Mouse (Mus musculus) frontal cortex, postnatal 14 days (tissue): ENCODE measurements around the gene Kcna6.

Source experiments
- DNase-seq, 2 experiments: peaks; one replicate each; pipeline ENCODE4 v3.0.0; 2022; ENCODE audit warnings: low spot score in 2 of 2

Gene Kcna6

DNA sequence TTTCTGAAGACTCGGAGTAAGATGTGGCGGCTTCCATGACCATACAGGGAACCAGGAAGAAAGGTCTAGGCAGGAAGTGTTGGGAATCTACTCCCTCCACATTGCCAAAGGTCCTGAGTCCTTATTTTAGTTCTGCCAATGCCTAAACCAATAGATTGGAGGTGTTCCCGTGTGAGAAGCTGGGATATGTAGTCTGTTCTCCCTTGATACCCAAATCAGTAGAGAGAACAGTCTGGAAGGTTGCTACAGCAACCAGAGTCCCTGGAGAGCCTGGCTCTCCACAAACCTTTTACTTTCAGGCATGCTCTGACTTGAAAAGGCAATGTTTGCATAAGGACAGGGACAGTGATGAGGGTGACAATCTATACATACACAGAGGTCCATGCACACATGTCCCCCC, 4.7 kb downstream of the Kcna6 start:
- no peak for DNase-seq

DNA sequence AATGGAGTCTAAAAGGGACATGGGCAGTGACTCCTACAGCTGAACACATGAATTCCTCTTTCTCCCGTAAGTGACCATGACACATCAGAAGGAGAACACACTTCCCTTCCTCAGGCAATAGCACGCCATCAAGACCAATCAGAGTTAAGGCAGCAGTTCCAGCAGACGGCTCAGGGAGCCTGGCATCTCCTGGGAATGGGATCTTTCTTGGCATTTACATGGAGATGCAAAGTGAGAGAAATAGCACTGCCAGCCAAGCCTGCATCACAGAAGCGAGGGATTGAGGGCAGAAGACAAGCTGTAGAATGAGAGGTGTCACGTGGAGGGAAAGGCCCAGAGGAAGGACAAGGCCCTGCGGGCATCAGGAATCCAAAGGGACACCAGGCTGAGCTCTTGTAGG, 7.8 kb downstream of the Kcna6 start:
- no peak for DNase-seq

DNA sequence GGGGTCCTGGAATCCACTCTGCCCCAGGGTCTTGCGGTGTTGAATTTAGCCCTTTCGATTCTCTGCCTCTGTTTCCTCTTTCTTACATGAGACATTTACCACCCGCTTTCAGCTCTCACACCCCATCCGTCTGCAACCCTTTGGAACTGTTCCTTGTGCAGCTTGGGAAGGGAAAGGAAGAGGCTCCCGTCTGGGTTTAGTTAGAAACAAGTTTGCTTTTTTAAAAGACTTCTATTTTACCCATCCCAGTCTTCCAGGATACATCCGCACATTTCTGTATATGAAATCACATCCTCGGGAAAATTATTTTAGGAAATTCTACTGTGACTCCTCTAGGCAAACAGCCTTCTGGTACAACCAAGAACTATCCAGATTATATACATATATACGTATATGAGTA, 11.7 kb downstream of the Kcna6 start:
- DNase-seq = no peak

DNA sequence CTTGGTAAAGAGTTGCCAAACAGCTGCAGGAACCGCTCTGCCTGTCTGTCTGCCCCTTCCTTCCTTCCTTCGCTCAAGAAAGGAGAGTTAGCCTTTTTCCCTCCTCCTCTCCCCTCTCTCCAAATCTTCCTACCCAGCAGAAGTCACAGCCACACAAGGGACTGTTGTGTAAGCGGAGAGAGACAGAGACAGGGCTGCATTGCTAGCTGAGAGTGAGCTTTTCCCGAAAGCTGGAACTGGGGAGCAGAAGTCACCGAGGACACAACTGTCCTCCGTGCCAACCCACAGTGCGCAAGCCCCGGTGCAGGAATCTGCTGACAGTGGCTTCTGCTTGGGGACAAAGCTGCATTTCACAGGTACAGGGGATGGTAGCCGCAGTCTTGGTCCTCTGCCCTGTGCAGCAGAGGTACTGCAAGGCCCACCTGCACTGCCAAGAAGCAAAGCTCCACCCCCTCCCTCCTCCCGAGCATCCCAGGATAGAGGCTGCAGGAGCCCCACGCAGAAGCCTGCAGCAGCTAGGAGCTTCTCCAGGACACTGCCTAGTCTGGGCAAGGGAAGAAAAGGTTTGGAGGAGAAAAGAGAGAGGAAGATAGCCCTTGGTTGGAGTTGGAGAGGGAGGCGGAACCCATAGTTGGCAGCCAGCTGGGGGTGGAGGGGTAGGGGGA, 21.9 kb downstream of the Kcna6 start:
- DNase-seq = no peak

DNA sequence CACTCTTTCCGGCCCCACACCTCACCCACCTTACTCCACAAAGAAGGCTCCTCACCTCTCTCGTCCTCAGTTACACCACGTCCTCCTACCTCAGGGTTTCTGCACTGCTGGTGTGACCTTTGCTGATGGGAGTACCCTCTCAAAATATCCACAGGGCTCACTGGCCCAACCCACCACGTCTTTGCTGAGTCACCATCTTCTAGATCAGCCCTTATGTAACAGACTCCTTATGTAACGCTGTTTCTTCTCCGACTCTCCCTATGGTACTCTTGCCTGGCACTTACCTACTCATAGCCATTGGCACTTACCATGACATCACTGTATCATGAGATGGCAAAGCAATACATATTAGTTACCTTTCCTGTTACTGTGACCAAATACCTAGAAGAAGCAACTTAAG, 27.9 kb downstream of the Kcna6 start:
- no peak for DNase-seq

DNA sequence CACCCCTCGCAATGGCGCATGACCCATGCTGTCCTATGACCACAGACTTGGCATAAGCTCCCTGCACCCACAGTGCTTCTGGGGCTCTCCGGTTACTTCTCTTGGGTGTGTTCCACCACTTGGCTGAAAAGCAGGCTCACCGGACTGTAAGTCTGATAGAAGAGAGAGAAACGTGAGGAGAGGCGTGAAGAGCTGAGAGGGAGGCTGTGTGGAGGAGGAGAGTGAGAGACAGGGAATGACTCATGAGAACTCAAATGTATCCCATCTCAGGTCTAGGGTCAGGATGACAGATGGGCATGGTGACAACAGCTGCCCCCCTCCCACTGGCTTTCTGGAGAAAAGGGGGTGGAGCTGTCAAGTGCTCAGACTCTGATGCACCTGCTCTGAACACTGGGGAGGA, 34.5 kb downstream of the Kcna6 start:
- DNase-seq = peak in 1 of 2 experiments; percentile 60

DNA sequence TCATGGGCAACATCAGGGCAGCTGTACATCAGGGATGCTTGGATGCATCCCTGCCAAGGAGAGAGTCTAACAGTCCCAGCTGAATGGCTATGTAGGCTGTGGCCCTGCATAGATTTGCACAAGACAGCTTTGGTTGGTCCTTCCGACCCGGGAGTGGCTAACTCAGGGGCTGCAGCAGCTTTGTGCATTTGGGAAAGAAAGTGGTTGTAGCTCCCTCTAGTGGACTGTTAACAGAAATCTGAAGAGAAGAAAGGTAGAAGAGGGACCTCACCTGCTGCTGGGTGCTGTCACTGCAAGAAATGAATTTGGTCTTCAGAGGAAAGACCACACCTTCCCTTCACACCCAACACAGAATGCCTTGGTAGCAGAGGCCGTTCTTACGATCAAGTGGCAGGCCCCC, 36.0 kb downstream of the Kcna6 start:
- no peak for DNase-seq

DNA sequence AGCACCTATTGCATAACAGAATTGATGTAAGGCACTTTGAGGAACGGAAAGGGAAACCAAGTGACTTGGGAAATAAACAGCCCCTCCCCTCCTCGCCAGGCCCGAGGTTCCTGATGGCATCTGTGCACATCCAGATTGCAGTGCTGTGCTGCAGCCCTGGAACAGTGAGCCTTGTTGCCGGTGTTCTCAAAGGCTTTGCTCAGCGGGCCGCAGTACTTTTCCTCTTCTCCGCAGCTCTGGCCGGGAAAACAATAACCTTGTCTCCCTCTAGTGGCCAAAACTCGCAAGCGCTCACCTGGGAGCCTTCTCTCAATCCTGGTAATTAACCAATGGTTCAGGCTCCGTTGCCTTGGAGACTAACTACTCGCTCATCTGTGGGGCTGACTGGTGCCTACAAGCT, 38.4 kb downstream of the Kcna6 start:
- DNase-seq = peak; percentile 84 to 91

DNA sequence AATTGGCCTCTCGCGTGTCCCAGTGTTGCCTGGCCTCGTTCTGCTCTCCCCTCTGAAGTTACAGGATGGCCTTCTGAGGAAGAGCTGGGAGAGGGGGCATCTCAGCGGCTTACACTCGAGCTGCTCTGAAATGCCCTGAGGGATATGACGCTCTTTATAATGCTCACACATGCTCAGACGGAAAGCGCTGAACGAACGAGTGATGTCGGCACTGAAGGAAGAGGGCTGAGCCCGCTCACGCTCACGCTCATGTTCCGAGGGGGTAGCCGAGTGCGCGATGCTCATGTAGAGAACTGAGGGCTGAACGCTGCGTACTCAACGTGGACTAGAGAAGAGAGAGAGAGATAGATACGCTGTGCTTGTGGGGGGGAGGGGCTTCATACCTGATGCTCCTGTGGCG, 39.3 kb downstream of the Kcna6 start:
- no peak for DNase-seq

DNA sequence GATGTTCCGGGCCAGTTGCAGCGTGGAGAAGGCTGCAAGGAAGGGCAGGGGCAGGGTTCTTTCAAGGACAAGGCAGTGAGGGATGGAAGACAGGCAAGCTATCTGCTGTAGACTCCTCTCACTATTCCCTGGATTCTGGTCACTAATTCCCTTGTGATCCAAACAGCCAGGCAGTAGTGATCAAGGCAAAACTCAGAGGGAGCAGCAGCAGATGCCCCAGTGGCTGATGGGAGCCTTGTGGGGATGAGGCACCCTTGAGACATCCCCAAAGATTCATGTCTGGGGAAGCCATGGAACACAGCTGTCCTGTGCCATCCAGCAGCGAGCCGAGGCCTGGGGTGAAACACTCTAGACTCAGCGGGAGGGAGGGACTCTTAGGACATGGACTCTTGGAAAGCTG, 40.5 kb downstream of the Kcna6 start:
- DNase-seq = no peak

DNA sequence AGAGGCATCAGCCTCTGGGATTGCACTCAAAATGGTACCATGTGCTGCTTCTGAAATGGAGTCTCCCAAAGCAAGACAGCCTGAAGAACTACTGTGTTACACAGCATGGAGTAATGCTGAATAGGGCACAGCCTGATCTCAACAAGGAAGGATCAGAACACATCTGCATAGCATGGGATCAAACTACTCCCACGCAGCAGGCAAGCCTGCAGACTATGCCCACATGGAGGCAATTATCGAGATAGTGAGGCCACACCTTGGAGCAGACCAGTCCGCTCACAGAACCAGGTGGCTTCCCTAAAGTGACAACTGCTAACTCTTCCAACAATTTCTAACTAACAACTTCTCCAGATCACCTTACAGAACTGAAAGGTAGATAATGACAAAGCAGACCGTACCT, 53.4 kb downstream of the Kcna6 start:
- no peak for DNase-seq

DNA sequence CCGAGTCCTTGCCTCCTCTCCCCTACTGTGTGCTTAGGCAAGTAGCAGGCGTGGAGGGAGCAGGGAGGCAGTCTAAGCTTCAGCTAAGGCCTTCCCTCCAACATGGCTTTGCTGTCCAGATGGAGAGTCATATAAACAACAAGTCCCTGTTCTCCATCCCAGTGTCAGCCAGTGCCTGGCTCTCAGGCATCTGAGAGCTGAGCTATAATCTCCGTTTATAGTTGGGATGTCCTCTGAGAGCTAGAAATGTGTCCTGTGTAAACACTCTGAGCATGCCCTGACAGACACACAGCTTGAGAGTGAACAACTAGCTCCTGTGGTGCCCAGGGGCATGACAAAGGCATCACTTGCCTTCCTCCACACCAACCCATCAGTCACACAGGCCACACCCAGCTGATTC, 55.3 kb downstream of the Kcna6 start:
- no peak for DNase-seq

DNA sequence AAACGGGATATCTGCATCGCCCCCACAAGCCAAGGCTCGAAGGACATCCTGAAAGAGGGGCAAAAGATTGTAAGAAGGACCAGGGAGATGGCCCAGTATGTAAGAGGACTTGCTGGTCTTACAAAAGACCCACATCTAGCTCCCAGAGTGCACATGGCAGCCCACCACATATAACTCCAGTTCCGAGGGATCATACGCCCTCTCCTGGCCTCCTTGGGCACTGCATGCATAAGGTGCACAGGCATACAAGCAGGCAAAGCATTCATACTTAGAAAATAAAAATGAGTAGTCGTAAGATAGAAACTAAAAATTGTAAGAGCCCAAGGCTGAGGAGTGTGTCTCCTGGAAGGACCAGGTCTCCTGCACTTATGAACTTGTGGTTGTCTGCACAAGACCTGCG, 61.5 kb downstream of the Kcna6 start:
- no peak for DNase-seq

DNA sequence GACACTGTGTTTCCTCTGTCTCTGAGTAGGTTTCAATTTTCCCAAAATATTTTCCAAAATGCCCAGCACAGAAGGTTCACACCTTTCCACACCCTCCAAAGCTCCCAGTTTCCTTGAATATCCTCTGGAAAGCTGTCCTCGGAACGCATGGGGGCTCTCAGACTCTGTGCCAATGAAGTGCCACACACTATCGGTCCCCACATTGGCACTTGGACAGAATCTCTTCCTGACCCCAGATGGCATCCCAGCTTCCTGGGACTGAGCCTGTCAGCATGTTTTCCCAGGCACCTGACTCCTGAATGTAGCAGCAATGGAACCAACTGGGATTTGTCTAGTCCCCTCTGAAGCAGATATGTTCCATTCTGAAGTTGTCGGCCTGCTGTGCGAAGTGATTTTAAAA, 73.5 kb downstream of the Kcna6 start:
- DNase-seq = no peak

DNA sequence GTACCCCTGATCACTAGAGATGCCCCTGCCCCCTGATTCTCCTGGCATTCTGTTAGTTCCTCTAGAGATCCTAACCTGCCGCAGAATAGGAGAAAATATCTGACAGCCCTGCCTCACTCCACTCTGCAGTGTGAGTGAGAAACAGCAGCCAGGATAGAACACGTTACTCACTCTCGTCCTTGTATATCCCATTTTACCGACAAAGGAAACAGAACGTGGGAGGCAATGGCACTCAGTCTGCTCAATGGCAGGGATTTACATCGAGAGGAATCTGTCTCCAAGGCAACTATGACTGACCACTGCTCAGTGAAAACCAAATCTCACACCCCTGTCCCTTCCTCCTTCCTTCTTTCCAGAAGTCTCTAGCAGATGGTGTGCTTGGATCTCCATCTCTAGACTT, 74.4 kb downstream of the Kcna6 start:
- no peak for DNase-seq

DNA sequence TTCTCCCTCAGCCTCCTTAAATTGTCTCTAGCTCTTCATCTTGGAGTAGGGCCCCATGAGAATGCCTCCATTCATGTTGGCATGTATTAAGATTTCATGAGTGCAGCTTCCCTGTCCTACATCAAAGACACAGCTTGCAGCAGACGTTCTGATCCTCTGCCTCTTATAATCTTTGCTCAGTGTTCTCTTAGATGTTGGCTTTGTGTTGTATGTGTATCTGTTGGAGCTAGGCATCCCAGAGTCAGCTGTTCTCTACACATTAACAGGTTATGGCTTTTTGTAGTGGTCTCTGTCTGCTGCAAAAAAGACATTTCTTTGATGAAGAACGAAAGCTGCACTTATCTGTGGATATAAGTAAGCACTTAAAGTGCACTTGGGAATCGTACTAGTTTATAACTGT, 75.9 kb downstream of the Kcna6 start:
- no peak for DNase-seq
